Mouse (Mus musculus): ENCODE measurements around the gene Aadacl3. TPM values are rescaled to one million over a fixed set of nuclear protein-coding genes. Genes with fewer than 3 reads are reported as not detected.

Gene Aadacl3
- not detected for polyA plus RNA-seq (2014; fragmentation: Illumina TruSeq; extraction: RNeasy Lipid Tissue Mini Kit (QIAGEN cat#74804); ENCODE audit: low read depth, low replicate concordance)

DNA sequence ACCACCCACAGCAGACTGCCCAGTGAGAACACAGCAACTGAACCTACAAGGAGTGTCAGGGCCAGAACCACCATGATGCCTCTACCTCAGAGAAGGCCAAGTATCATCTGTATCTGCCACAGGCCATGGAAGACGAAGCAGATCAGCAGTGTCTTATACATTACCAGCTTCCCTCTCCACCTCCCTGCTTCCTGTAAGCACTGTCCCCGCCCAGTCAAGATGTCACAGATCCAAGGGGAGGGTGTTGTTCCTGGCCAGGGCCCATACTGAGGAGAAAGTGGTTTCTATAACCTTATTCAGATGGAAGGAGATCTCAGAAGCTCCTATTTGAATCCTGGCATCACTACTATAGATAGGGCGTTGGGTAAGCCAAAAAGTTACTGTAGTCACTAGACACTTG, at the start of gene Aadacl3:
Gene Aadacl3, minus strand, starts transcription at position 101 of the 400 bp plus-strand sequence.

DNA sequence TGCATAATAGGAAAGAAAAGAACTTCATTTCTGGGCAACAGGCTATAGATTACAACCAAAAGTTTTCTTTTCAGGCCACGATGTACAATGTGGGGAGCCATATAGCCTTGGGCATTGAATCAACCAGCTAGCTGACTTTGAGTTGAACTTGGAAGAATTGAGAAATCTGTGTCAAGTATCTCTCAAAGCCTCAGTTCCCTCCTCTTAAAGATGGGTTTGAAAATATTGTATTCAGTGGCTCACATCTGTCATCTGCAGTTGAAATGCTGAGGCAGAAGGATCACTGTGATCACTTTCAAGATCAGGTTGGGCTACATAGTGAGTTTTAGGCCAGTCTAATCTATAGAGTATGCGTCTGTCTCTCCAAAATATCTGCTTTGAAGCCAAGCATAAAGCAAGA, 10.3 kb downstream of the Aadacl3 start, which contains the start of gene Gm9944:
Gene Gm9944, minus strand, starts transcription at position 101 of the 400 bp plus-strand sequence.

DNA sequence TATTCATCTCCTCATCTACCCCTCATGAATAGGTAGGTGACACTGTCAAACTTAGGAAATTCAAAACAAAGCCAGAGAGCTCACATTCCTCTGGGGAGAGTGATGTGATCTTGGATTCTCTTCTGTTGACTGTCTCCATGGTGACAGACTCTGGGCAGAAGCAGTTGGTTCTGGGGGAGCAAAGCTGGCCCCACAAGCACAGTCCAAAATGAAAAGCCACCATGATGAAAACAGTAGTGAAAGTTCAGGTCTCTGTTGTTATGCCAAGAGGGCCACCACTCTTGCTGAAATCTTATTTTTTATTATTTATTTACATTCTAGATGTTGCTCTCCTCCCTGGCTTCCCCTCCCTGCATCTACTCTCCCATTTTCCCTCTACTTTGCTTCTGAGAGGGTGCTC, 24.9 kb downstream of the Aadacl3 start, which contains the start of gene 1700012P22Rik:
Gene 1700012P22Rik, minus strand, starts transcription at position 101 of the 400 bp plus-strand sequence.

DNA sequence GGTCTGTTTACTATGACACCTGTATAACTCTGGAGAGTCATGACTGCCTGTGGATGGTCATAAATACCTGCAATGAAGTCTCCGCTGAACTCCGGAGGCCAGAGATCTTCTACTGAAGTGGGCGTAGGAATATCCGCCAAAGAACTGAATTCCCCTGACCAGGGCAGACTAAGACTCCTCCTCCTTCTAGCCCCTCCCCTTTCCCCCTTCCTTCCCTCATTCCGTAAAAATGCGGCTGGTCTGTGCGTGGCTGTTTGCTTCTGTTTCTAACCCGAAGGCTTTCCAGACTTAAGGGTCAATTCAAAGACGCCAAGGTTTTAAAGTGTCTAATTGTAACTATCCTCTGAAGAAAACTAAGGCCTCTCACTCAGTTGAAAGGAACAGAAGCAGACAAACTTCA, 55.3 kb downstream of the Aadacl3 start, which contains the start of gene Pramef12:
Gene Pramef12, minus strand, starts transcription at position 175 of the 400 bp plus-strand sequence.

Other genes starting within 250 kb of the Aadacl3 start
- gene Pramel5, start 183.3 kb downstream of the Aadacl3 start, polyA plus RNA-seq (2014; fragmentation: Illumina TruSeq; extraction: RNeasy Lipid Tissue Mini Kit (QIAGEN cat#74804); ENCODE audit: low read depth, low replicate concordance): not detected
- not detected for gene Gm13128, start 133.5 kb downstream of the Aadacl3 start, polyA plus RNA-seq (2014; fragmentation: Illumina TruSeq; extraction: RNeasy Lipid Tissue Mini Kit (QIAGEN cat#74804); ENCODE audit: low read depth, low replicate concordance)
- not detected for gene Gm13119, start 105.8 kb downstream of the Aadacl3 start, polyA plus RNA-seq (2014; fragmentation: Illumina TruSeq; extraction: RNeasy Lipid Tissue Mini Kit (QIAGEN cat#74804); ENCODE audit: low read depth, low replicate concordance)
- not detected for gene Pramef20, start 85.8 kb downstream of the Aadacl3 start, polyA plus RNA-seq (2014; fragmentation: Illumina TruSeq; extraction: RNeasy Lipid Tissue Mini Kit (QIAGEN cat#74804); ENCODE audit: low read depth, low replicate concordance)
- gene Pramef12, start 55.3 kb downstream of the Aadacl3 start, polyA plus RNA-seq (2014; fragmentation: Illumina TruSeq; extraction: RNeasy Lipid Tissue Mini Kit (QIAGEN cat#74804); ENCODE audit: low read depth, low replicate concordance): 2.6 TPM
- gene 1700012P22Rik, start 25.0 kb downstream of the Aadacl3 start, polyA plus RNA-seq (2014; fragmentation: Illumina TruSeq; extraction: RNeasy Lipid Tissue Mini Kit (QIAGEN cat#74804); ENCODE audit: low read depth, low replicate concordance): 82.9 TPM
- gene Gm9944, start 10.4 kb downstream of the Aadacl3 start, polyA plus RNA-seq (2014; fragmentation: Illumina TruSeq; extraction: RNeasy Lipid Tissue Mini Kit (QIAGEN cat#74804); ENCODE audit: low read depth, low replicate concordance): not detected
- gene 9430007A20Rik, start 56.1 kb upstream of the Aadacl3 start, polyA plus RNA-seq (2014; fragmentation: Illumina TruSeq; extraction: RNeasy Lipid Tissue Mini Kit (QIAGEN cat#74804); ENCODE audit: low read depth, low replicate concordance): not detected
- 0.17 TPM for gene Gm13124, start 101.4 kb upstream of the Aadacl3 start, polyA plus RNA-seq (2014; fragmentation: Illumina TruSeq; extraction: RNeasy Lipid Tissue Mini Kit (QIAGEN cat#74804); ENCODE audit: low read depth, low replicate concordance)
- gene Aadacl4, start 150.0 kb upstream of the Aadacl3 start, polyA plus RNA-seq (2014; fragmentation: Illumina TruSeq; extraction: RNeasy Lipid Tissue Mini Kit (QIAGEN cat#74804); ENCODE audit: low read depth, low replicate concordance): not detected
- gene Gm436, start 222.6 kb upstream of the Aadacl3 start, polyA plus RNA-seq (2014; fragmentation: Illumina TruSeq; extraction: RNeasy Lipid Tissue Mini Kit (QIAGEN cat#74804); ENCODE audit: low read depth, low replicate concordance): not detected